Mouse (Mus musculus): ENCODE measurements around the gene Celf1. TPM values are rescaled to one million over a fixed set of nuclear protein-coding genes. Genes with fewer than 3 reads are reported as not detected.

The Celf1 gene
- total and polyA plus RNA-seq, 3 experiments, result 29.7 to 69.7 (median 52.8) TPM

GRCm38 (mm10) chr2:91008536-91008935, 68.4 kb downstream of the Celf1 start:
- H3K36me3 ChIP-seq (replicated peaks in 1 of 2; ENCODE audit: control insufficient read depth in 1 of 2, insufficient read depth in 1 of 2, low read length in 1 of 2), result peaks cover 73 to 95% of the 10 kb centered on the region in 2 experiments
- no peak overlapping the region for H3K4me3 ChIP-seq (replicated peaks in 1 of 3; ENCODE audit: low read depth in 2 of 3, low read length in 2 of 3, poor library complexity in 1 of 3)
- no peaks in the 10 kb centered on the region for H3K27me3 ChIP-seq (replicated peaks)
- DNase-seq (ENCODE audit: extremely low read depth), result no peak
- dilution Hi-C loops (cut with MboI; ENCODE audit: extremely low pct_ligation_motif_present, extremely low pct_unique_long_range_greater_than_20kb, low sequenced_read_pairs) (no loop called here), in situ Hi-C loops (cut with MboI; ENCODE audit: low pct_ligation_motif_present, low pct_unique_long_range_greater_than_20kb, low sequenced_read_pairs) (no loop called here)
- no peaks in the 10 kb centered on the region for H3K9me3 ChIP-seq (replicated peaks; ENCODE audit: low read length)
- TF ChIP-seq ZKSCAN1 (IDR thresholded peaks at IDR 0.05; ENCODE audit: borderline replicate concordance, low read depth, low read length), result no peak
- no peak for TF ChIP-seq USF2 (conservative IDR thresholded peaks at IDR 0.05; ENCODE audit: low read depth, low read length)
- no peak for TF ChIP-seq NELFE (IDR thresholded peaks at IDR 0.05; ENCODE audit: low read depth, low read length)
- TF ChIP-seq KAT2A (IDR thresholded peaks at IDR 0.05; ENCODE audit: insufficient replicate concordance, low read length), result no peak
- no peak for TF ChIP-seq RCOR1 (conservative IDR thresholded peaks at IDR 0.05; ENCODE audit: low read depth, low read length)
- H3K9ac ChIP-seq (ENCODE audit: insufficient read depth, low read depth), result no peak overlapping the region
- H3K4me2 ChIP-seq (ENCODE audit: insufficient read depth, low read depth, poor library complexity, severe bottlenecking), result no peak overlapping the region
- peaks cover 0 to 7% of the 10 kb centered on the region in 2 experiments; a peak in 1 of 4 replicates for H3K4me1 ChIP-seq (ENCODE audit: control insufficient read depth in 1 of 2, insufficient read depth in 2 of 2)
- H3K79me2 ChIP-seq (replicated peaks; ENCODE audit: control insufficient read depth, extremely low read depth, insufficient read depth, poor library complexity, severe bottlenecking), result no peaks in the 10 kb centered on the region
- H3K27ac ChIP-seq (ENCODE audit: insufficient read depth, low read depth), result no peak overlapping the region

GRCm38 (mm10) chr2:91013881-91014280, 73.7 kb downstream of the Celf1 start:
- H3K36me3 ChIP-seq (replicated peaks in 1 of 2; ENCODE audit: control insufficient read depth in 1 of 2, insufficient read depth in 1 of 2, low read length in 1 of 2), result peaks cover 63 to 93% of the 10 kb centered on the region in 2 experiments
- DNase-seq (ENCODE audit: extremely low read depth), result peak; percentile 27
- H3K9me3 ChIP-seq (replicated peaks; ENCODE audit: low read length), result no peaks in the 10 kb centered on the region

DNA sequence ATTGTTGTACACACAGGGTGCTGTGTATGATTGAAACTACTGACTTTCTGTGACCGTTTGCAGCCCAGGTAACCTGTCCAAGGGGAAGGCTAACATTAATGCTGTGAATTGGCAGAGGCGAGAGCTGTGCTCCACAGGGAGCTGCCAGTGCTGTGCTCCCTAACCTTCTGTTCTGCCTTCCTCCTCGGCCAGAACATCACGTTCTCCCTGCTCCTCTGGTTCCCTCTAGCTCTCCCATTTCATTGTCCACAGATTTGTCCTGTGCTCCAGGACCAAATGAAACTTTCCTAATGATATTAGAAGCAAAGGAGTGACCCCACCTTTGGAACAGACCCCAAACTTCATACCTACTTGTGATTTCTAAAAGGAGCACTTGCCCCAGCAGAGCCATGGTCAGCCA, 75.2 kb downstream of the Celf1 start:
- TF ChIP-seq UBTF (IDR thresholded peaks at IDR 0.05; ENCODE audit: low read depth, low read length) (no peak), JUN (IDR thresholded peaks at IDR 0.05; ENCODE audit: insufficient read depth, low read depth, low read length) (no peak), MAFK (IDR thresholded peaks at IDR 0.05; ENCODE audit: insufficient replicate concordance, low read length) (no peak), USF1 (IDR thresholded peaks at IDR 0.05; ENCODE audit: low read depth, low read length) (no peak), TBP (conservative IDR thresholded peaks at IDR 0.05; ENCODE audit: low read depth, low read length) (no peak), EP300 (IDR thresholded peaks at IDR 0.05; ENCODE audit: low read length) (no peak), CTCF (conservative IDR thresholded peaks at IDR 0.05 in 1 of 2, IDR thresholded peaks at IDR 0.05 in 1 of 2; ENCODE audit: low read depth in 2 of 2, low read length in 2 of 2) (no peak), MYC (IDR thresholded peaks at IDR 0.05; ENCODE audit: low read depth, low read length) (no peak), MXI1 (IDR thresholded peaks at IDR 0.05; ENCODE audit: low read depth, low read length) (no peak), JUND (conservative IDR thresholded peaks at IDR 0.05; ENCODE audit: low read depth, low read length) (no peak), RCOR1 (conservative IDR thresholded peaks at IDR 0.05; ENCODE audit: low read depth, low read length) (no peak)
- H3K27me3 ChIP-seq (replicated peaks), result no peaks in the 10 kb centered on the region
- H3K4me1 ChIP-seq (ENCODE audit: control insufficient read depth in 1 of 2, insufficient read depth in 2 of 2), result peaks cover 0 to 18% of the 10 kb centered on the region in 2 experiments; a peak in 2 of 4 replicates
- no peak overlapping the region for H3K4me3 ChIP-seq (replicated peaks in 1 of 3; ENCODE audit: low read depth in 2 of 3, low read length in 2 of 3, poor library complexity in 1 of 3)
- no peak overlapping the region for H3K9ac ChIP-seq (ENCODE audit: insufficient read depth, low read depth)
- in situ Hi-C loops (cut with MboI; ENCODE audit: low pct_ligation_motif_present, low pct_unique_long_range_greater_than_20kb, low sequenced_read_pairs), result no loop called here
- no peak overlapping the region for H3K4me2 ChIP-seq (ENCODE audit: insufficient read depth, low read depth, poor library complexity, severe bottlenecking)
- DNase-seq (ENCODE audit: extremely low read depth), result no peak
- no peaks in the 10 kb centered on the region for H3K79me2 ChIP-seq (replicated peaks; ENCODE audit: control insufficient read depth, extremely low read depth, insufficient read depth, poor library complexity, severe bottlenecking)
- peaks cover 54 to 91% of the 10 kb centered on the region in 2 experiments for H3K36me3 ChIP-seq (replicated peaks in 1 of 2; ENCODE audit: control insufficient read depth in 1 of 2, insufficient read depth in 1 of 2, low read length in 1 of 2)
- H3K9me3 ChIP-seq (replicated peaks; ENCODE audit: low read length), result no peaks in the 10 kb centered on the region
- dilution Hi-C loops (cut with MboI; ENCODE audit: extremely low pct_ligation_motif_present, extremely low pct_unique_long_range_greater_than_20kb, low sequenced_read_pairs), result no loop called here
- H3K27ac ChIP-seq (ENCODE audit: insufficient read depth, low read depth), result no peak overlapping the region

More at GRCm38 (mm10) chr2:91013881-91014280, 73.7 kb downstream of the Celf1 start:
- dilution Hi-C loops (cut with MboI; ENCODE audit: extremely low pct_ligation_motif_present, extremely low pct_unique_long_range_greater_than_20kb, low sequenced_read_pairs), result no loop called here
- TF ChIP-seq EP300 (IDR thresholded peaks at IDR 0.05; ENCODE audit: low read length) (no peak), POLR2AphosphoS2 (IDR thresholded peaks at IDR 0.05; ENCODE audit: low read depth, low read length) (no peak), JUND (conservative IDR thresholded peaks at IDR 0.05; ENCODE audit: low read depth, low read length) (no peak), JUN (IDR thresholded peaks at IDR 0.05; ENCODE audit: insufficient read depth, low read depth, low read length) (no peak), CTCF (conservative IDR thresholded peaks at IDR 0.05 in 1 of 2, IDR thresholded peaks at IDR 0.05 in 1 of 2; ENCODE audit: low read depth in 2 of 2, low read length in 2 of 2) (no peak), NRF1 (IDR thresholded peaks at IDR 0.05; ENCODE audit: low read depth, low read length) (no peak), MAFK (IDR thresholded peaks at IDR 0.05; ENCODE audit: insufficient replicate concordance, low read length) (no peak), MXI1 (IDR thresholded peaks at IDR 0.05; ENCODE audit: low read depth, low read length) (no peak), CHD2 (IDR thresholded peaks at IDR 0.05; ENCODE audit: low read length) (no peak), ETS1 (conservative IDR thresholded peaks at IDR 0.05; ENCODE audit: low read depth, low read length) (no peak), RAD21 (IDR thresholded peaks at IDR 0.05; ENCODE audit: low read depth, low read length) (no peak), MYC (IDR thresholded peaks at IDR 0.05; ENCODE audit: low read depth, low read length) (no peak), UBTF (IDR thresholded peaks at IDR 0.05; ENCODE audit: low read depth, low read length) (no peak)
- Histone ChIP-seq H3K4me3 (replicated peaks in 1 of 3; ENCODE audit: low read depth in 2 of 3, low read length in 2 of 3, poor library complexity in 1 of 3) (no peak overlapping the region), H3K79me2 (replicated peaks; ENCODE audit: control insufficient read depth, extremely low read depth, insufficient read depth, poor library complexity, severe bottlenecking) (no peaks in the 10 kb centered on the region), H3K27ac (ENCODE audit: insufficient read depth, low read depth) (no peak overlapping the region), H3K9ac (ENCODE audit: insufficient read depth, low read depth) (no peak overlapping the region), H3K4me2 (ENCODE audit: insufficient read depth, low read depth, poor library complexity, severe bottlenecking) (no peak overlapping the region), H3K27me3 (replicated peaks) (no peaks in the 10 kb centered on the region), H3K4me1 (ENCODE audit: control insufficient read depth in 1 of 2, insufficient read depth in 2 of 2) (peaks cover 0 to 18% of the 10 kb centered on the region in 2 experiments; a peak in 2 of 4 replicates)
- in situ Hi-C loops (cut with MboI; ENCODE audit: low pct_ligation_motif_present, low pct_unique_long_range_greater_than_20kb, low sequenced_read_pairs), result no loop called here
